Mouse (Mus musculus) G1E (cell line): Measurements from ENCODE around the gene Ppp3cb.

Experiments
- CTCF ChIP-seq: IDR thresholded peaks from 2 replicates; pipeline ENCODE4 v1.5.1; 2012; ENCODE audit warnings: low read depth, low read length, inconsistent platforms, mixed read lengths
- GATA1 ChIP-seq: IDR thresholded peaks from 2 replicates; pipeline ENCODE4 v1.6.1; 2012; ENCODE audit warnings: borderline replicate concordance, low read length, inconsistent platforms, mixed read lengths
- GATA2 ChIP-seq: IDR thresholded peaks from 2 replicates; pipeline ENCODE4 v1.6.1; 2012; ENCODE audit warnings: low read depth, low read length, inconsistent platforms, borderline replicate concordance

- TF ChIP-seq CTCF (no peak), GATA1 (no peak), GATA2 (no peak)
Observed at GRCm38 (mm10) chr14:20458378-20458777, 88.0 kb downstream of the Ppp3cb start.
